Mouse (Mus musculus) embryonic fibroblast, embryonic 13.5 days (primary cell): ENCODE results near the gene Otulin.

Source experiments
- CTCF ChIP-seq: IDR thresholded peaks from 2 replicates; pipeline ENCODE4 v1.5.1; 2011; ENCODE audit warnings: mild to moderate bottlenecking, control low read depth, low read length, moderate library complexity, borderline replicate concordance; ENCODE audit not compliant: insufficient read depth
- POLR2A ChIP-seq: IDR thresholded peaks from 2 replicates; pipeline ENCODE4 v1.6.1; 2011; ENCODE audit warnings: low read depth, mild to moderate bottlenecking, control low read depth, low read length, moderate library complexity

DNA sequence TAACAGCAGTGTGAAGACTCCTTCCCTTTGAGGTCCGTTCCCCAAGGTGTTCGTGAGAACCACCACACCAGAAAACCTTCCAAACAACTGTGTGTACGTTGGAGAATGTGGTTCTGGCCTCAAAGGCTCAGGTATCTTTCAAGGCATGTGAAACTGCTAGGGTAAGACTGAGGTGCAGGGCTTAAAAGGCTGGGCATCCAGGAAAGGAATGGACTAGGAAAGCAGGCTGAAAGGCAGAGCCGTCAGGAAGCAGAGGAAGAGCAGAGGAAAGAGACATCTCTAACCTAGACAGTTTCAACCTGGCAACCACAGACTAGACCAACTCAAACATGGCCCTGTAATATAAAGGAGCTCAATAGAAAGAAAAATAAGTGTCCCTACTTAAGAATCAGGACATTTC lies 1.4 kb downstream of the Otulin start:
- TF ChIP-seq POLR2A (no peak), CTCF (no peak)
